Mouse (Mus musculus): ENCODE measurements around the gene Stxbp5.

Gene Stxbp5

DNA sequence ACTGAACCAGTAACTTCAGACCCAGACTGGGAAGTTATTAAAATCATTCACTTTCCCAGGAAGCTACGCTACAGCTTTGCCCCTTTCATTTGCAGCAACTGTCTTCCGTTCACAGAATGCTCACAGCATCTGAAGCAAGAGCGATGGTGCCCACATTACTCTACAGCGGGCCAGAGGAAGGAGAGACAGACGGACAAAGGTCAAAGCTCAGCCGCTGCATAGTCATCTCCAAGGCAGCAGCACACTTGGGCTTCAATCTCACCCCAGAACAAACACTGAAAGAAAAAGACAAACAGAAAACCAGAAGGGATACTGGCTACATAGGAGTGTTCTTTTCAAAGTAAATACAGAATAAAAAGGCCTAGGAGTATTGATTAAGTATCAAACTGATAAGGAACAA, 144.3 kb downstream of the Stxbp5 start:
- in situ Hi-C loops (cut with MseI, MboI): no loop called here

DNA sequence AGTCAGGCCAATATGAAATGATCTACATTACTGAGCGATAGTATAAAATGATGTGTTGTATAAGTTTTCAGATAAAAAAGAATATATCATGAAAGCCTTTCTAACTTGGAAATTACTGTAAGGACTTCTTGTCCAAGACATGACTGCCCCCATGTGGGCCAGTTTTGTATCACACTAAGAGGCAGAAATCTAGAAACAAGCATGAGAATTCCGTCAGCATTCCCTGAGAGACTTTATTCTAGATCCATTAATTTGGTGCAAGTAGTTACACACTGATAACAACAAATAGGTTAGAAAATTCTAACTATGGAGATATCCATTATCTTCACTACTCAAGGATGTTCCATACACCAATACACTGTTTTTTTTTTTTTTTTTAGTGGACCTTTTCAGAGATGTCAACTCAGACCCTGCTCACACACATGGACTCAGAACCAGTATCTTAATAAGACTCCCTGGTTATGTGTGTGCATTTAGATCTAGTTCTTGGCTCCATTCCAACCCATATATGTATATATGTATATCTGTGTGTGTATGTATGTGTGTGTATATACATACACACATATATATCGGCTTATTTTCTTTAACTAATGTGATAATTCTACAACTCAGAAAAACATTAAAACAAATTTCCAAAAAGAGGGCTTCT, 145.9 kb downstream of the Stxbp5 start:
- in situ Hi-C loops (cut with MseI, MboI): no loop called here

DNA sequence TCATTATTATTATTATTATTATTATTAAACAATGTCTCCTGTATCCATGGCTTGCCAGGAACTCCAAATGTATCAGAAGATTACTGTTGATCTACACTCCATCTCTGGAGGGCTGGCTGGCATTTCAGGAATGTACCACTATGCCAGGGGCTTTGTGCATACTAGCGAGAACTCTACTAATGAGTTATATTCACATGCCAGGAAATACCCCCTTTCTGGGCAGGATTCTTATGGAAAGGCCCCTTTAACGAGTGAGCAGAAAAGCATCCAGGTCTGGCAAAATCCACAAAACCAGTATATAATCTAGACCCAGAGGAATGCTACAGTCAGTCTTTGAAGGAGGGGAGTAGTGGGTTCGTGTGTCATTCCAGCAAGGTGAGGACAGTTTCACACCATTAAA, 167.0 kb downstream of the Stxbp5 start:
- in situ Hi-C loops (cut with MseI, MboI): no loop called here

DNA sequence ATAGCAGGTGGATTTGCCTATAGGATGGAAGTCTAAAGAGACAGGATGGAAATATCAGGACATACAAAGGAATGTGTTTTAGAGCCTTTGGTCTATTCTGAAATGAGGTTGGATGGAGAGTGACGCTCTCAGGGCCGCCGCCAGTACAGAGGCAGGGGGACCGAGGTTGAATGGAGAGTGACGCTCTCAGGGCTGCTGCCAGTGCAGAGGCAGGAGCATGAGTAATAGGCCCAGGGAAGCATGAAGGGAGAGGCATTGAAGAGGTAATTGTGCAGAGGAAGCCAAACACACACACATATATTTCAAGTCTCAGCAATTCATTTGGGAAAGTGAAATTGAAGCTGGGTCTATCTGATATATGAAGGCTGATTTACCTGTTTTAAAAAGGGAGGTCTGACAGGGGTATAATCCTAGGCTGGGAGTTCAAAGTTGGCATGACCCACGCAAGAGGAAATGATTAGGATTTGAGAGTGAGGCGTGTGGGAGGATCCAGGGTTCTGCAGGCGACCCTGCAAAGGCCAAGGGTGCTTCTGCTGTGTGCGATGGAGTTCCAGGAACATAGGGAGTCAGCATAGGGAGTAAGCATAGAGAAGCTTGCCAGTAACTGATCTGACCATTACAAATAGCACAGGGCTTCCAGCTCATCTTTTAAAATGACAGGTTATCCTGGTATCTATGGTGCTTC, 168.7 kb downstream of the Stxbp5 start:
- in situ Hi-C loops (cut with MseI, MboI): no loop called here

DNA sequence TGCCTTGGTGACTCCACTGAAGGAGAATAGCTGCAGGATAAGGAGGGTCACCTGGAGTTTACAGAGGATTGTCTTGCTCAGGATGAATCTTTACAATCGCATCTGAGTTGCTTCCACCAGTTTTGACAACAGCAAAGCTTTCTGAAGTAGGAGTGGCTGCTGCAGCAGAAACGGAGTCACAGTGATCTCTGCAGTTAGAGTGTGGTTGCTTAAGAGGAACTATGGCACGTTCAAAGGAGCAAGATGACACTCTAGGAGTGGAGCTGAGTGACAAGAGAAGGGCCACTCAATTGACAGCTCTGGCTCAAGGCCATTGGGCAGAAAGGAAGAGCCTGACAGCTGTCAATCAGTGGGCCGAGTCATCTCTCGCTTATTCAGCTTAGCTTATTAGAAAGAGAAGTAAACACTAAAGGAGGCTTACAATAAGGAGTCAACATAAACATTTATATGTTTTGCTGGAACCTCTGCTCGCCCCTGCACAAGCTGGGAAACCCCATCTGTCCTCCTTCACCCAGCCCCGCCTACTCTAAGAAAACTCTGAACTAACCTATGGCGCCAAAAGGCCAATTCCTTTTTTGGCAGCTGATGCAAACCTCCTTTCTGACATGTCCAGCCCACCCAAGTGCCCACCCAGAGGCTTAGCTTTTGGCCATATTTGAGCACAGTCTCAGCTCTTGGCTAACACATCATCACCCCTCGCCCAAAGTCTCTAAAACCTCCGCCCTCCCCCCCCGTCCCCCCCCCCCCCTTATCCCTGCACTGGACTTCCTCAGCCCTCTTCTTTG, 178.2 kb downstream of the Stxbp5 start:
- in situ Hi-C loops (cut with MseI, MboI): no loop called here

DNA sequence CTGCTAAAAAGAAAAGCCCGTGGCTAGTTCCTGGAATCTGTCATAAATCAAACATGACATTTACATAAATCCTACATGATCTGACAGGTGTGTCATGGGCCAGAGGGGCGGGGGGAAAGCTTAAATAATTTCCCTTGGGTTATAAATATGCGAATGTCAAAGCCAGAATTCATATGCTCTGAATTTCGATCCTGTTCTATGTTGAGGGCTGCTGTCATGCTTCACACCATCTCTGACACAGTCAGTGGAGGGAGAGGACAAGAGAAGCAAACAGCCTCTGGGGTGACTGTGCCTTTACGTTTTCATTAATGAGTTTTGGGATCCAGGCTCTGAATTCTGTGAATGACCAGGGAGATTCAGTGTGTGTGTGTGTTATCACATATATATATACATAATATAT, 180.9 kb downstream of the Stxbp5 start:
- in situ Hi-C loops (cut with MseI, MboI): no loop called here

DNA sequence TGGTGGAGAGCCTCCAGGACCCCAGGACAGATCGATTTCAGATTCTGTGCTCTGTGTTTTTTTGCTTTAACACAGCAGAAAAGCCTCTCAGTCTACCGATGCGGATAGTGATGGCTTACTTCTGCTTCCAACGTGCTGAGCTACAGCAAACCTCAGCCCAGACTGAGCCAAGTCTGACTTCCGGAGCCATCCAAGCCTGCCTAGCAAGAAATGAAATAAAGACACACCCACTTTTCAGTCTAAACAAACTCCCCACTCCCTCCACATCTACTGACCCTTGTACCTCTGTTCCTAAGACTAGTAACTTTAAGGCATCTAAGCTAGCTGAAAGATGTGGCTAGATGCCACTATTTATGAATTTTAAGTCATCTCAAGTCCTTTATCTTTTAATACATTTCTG, 182.8 kb downstream of the Stxbp5 start:
- in situ Hi-C loops (cut with MseI, MboI): no loop called here
